Mouse (Mus musculus) erythroblast, embryonic 14.5 days (primary cell): ENCODE measurements around the gene Olfr348. TPM values are rescaled to one million over a fixed set of nuclear protein-coding genes. Genes with fewer than 3 reads are reported as not detected.

Experiments
- H3K27me3 ChIP-seq: 2 replicates; pipeline ENCODE4 v1.6.1; 2012; ENCODE audit warnings: inconsistent platforms; ENCODE audit not compliant: control insufficient read depth
- H3K36me3 ChIP-seq: 2 replicates; pipeline ENCODE4 v1.6.1; 2012; ENCODE audit warnings: mild to moderate bottlenecking, inconsistent platforms; ENCODE audit not compliant: control insufficient read depth
- H3K4me1 ChIP-seq: 2 replicates; pipeline ENCODE4 v1.6.1; 2012; ENCODE audit warnings: inconsistent platforms; ENCODE audit not compliant: control insufficient read depth
- H3K4me3 ChIP-seq: replicated peaks from 2 replicates; pipeline ENCODE3; 2012; ENCODE audit warnings: moderate library complexity, mild to moderate bottlenecking, inconsistent platforms
- H3K9me3 ChIP-seq: 2 replicates; pipeline ENCODE4 v1.6.1; 2012; ENCODE audit warnings: low read length, inconsistent platforms, mixed read lengths; ENCODE audit not compliant: control insufficient read depth
- GATA1 ChIP-seq: IDR thresholded peaks from 2 replicates; pipeline ENCODE4 v1.6.1; 2012; ENCODE audit warnings: low read length, inconsistent platforms, mixed read lengths
- TAL1 ChIP-seq: IDR thresholded peaks from 3 replicates; pipeline ENCODE4 v1.6.1; 2012; ENCODE audit warnings: low read length, inconsistent platforms, mixed read lengths
- polyA plus RNA-seq: library from polyadenylated mRNA; stranded (reverse); fragments of >175 nt; gene quantifications from 2 replicates; pipeline ENCODE4 v1.2.3, GENCODE M21; 2012

Gene Olfr348
- polyA plus RNA-seq, result not detected in 2 replicates

GRCm38 (mm10) chr2:36783976-36784375 is at the start of gene Olfr348:
Gene Olfr348, plus strand, starts transcription at chr2:36784276.
- Histone ChIP-seq H3K36me3 (no peaks in the 10 kb centered on the region), H3K9me3 (peaks cover 4% of the 10 kb centered on the region), H3K4me1 (no peaks in the 10 kb centered on the region), H3K27me3 (no peaks in the 10 kb centered on the region), H3K4me3 (no peak within 1 kb of the TSS)
- TF ChIP-seq TAL1, result no peak
- no peak for TF ChIP-seq GATA1

- no peak overlapping the region for H3K4me3 ChIP-seq
- TF ChIP-seq GATA1, result no peak
- TF ChIP-seq TAL1, result no peak
- no peaks in the 10 kb centered on the region for H3K36me3 ChIP-seq
- no peaks in the 10 kb centered on the region for H3K4me1 ChIP-seq
- no peaks in the 10 kb centered on the region for H3K9me3 ChIP-seq
- H3K27me3 ChIP-seq, result no peaks in the 10 kb centered on the region
Measured at GRCm38 (mm10) chr2:36736226-36736625, 47.9 kb upstream of the Olfr348 start.

- Histone ChIP-seq H3K4me3 (no peak within 1 kb of the TSS), H3K36me3 (no peaks in the 10 kb centered on the region), H3K27me3 (no peaks in the 10 kb centered on the region), H3K4me1 (no peaks in the 10 kb centered on the region), H3K9me3 (peaks cover 9% of the 10 kb centered on the region)
- no peak for TF ChIP-seq TAL1
- no peak for TF ChIP-seq GATA1
Measured at GRCm38 (mm10) chr2:36790238-36790637, 6.2 kb downstream of the Olfr348 start, which contains the start of gene Olfr50. Gene Olfr50, plus strand, starts transcription at chr2:36790538.

- Histone ChIP-seq H3K4me3 (no peak within 1 kb of the TSS), H3K9me3 (peaks cover 19% of the 10 kb centered on the region), H3K4me1 (no peaks in the 10 kb centered on the region), H3K36me3 (no peaks in the 10 kb centered on the region), H3K27me3 (no peaks in the 10 kb centered on the region)
- TF ChIP-seq GATA1 (no peak), TAL1 (no peak)
Measured at GRCm38 (mm10) chr2:36816932-36817331, 32.9 kb downstream of the Olfr348 start, which contains the start of gene Olfr3. Gene Olfr3, minus strand, starts transcription at chr2:36817032.

Other genes starting within 250 kb of the Olfr348 start
- gene Olfr344, start 217.6 kb upstream of the Olfr348 start, polyA plus RNA-seq, result not detected in 2 replicates
- not detected in 2 replicates for gene Olfr345, start 144.2 kb upstream of the Olfr348 start, polyA plus RNA-seq
- gene Olfr346, start 98.5 kb upstream of the Olfr348 start, polyA plus RNA-seq, result 0.02 TPM in 1 of 2 replicates, not detected in the other
- gene Olfr347, start 52.4 kb upstream of the Olfr348 start, polyA plus RNA-seq, result not detected in 2 replicates
- gene Olfr50, start 6.3 kb downstream of the Olfr348 start, polyA plus RNA-seq, result not detected in 2 replicates
- not detected in 2 replicates for gene Olfr3, start 32.8 kb downstream of the Olfr348 start, polyA plus RNA-seq
- gene Olfr350, start 62.0 kb downstream of the Olfr348 start, polyA plus RNA-seq, result 0.04 TPM in 1 of 2 replicates, not detected in the other
- gene Olfr351, start 78.4 kb downstream of the Olfr348 start, polyA plus RNA-seq, result not detected in 2 replicates
- not detected in 2 replicates for gene Olfr352, start 84.2 kb downstream of the Olfr348 start, polyA plus RNA-seq
- gene Olfr353, start 108.7 kb downstream of the Olfr348 start, polyA plus RNA-seq, result not detected in 2 replicates
- gene Olfr354, start 121.4 kb downstream of the Olfr348 start, polyA plus RNA-seq, result not detected in 2 replicates
- gene Olfr355, start 144.6 kb downstream of the Olfr348 start, polyA plus RNA-seq, result not detected in 2 replicates
- gene Olfr356, start 152.8 kb downstream of the Olfr348 start, polyA plus RNA-seq, result not detected in 2 replicates
- not detected in 2 replicates for gene Olfr357, start 209.6 kb downstream of the Olfr348 start, polyA plus RNA-seq
- gene Olfr358, start 225.1 kb downstream of the Olfr348 start, polyA plus RNA-seq, result 0.01 TPM in 1 of 2 replicates, not detected in the other